Mouse (Mus musculus) neural tube, embryonic 14.5 days (tissue): ENCODE data around the gene Pfkfb3. TPM values are rescaled to one million over a fixed set of nuclear protein-coding genes. Genes with fewer than 3 reads are reported as not detected.

Source experiments
- ATAC-seq: fragments of 200-750 bp; cut with Nextera tagmentation; 2 replicates; pipeline ENCODE4 v1.8.0; 2017; ENCODE audit warnings: low read depth, mild to moderate bottlenecking, moderate TSS enrichment, moderate library complexity
- H3K27ac ChIP-seq: fragments of 300-500 bp; sonication (generic); 2 replicates; pipeline ENCODE4 v1.5.1; 2014; ENCODE audit warnings: low read depth, mild to moderate bottlenecking, control low read depth, low read length, moderate library complexity, mixed read lengths
- H3K27me3 ChIP-seq: fragments of 300-500 bp; sonication (generic); 2 replicates; pipeline ENCODE4 v1.6.1; 2014; ENCODE audit warnings: low read length; ENCODE audit not compliant: control insufficient read depth, insufficient read depth
- H3K36me3 ChIP-seq: fragments of 300-500 bp; sonication (generic); 2 replicates; pipeline ENCODE4 v1.6.1; 2014; ENCODE audit warnings: low read length, mixed read lengths; ENCODE audit not compliant: control insufficient read depth, insufficient read depth
- H3K4me1 ChIP-seq: fragments of 300-500 bp; sonication (generic); 2 replicates; pipeline ENCODE4 v1.6.1; 2014; ENCODE audit warnings: low read length; ENCODE audit not compliant: control insufficient read depth, insufficient read depth
- H3K4me2 ChIP-seq: fragments of 300-500 bp; sonication (generic); 2 replicates; pipeline ENCODE4 v1.6.1; 2014; ENCODE audit warnings: mild to moderate bottlenecking, low read depth, low read length, control low read depth
- H3K4me3 ChIP-seq: fragments of 300-500 bp; sonication (generic); 2 replicates; pipeline ENCODE4 v1.5.1; 2014; ENCODE audit warnings: low read depth, low read length, control low read depth, mixed read lengths
- H3K9ac ChIP-seq: fragments of 300-500 bp; sonication (generic); replicated peaks from 2 replicates; pipeline ENCODE4 v1.6.1; 2014; ENCODE audit warnings: low read depth, mild to moderate bottlenecking, control low read depth, low read length, mixed read lengths
- H3K9me3 ChIP-seq: fragments of 300-500 bp; sonication (generic); 2 replicates; pipeline ENCODE4 v1.6.1; 2016; ENCODE audit warnings: low read length; ENCODE audit not compliant: control insufficient read depth
- WGBS: fragments of 180-500 bp; shearing (Covaris S2); extraction: QIAGEN DNeasy Blood & Tissue Kit; methylation state at CpG from one replicate; pipeline ENCODE4 v1.1.7; 2014; 5-methylcytosine and 5-hydroxymethylcytosine counted together
- polyA plus RNA-seq: library from polyadenylated mRNA; unstranded; fragments of >200 nt; fragmentation: Nextera tagmentation; extraction: Ambion mirVana; gene quantifications from 2 replicates; pipeline ENCODE4 v1.2.1, GENCODE M21; 2014

Gene Pfkfb3
- polyA plus RNA-seq, 1 experiment from 2014 or later: 38.0 TPM

GRCm38 (mm10) chr2:11441864-11442263, 112.0 kb downstream of the Pfkfb3 start:
- no peak overlapping the region for H3K9ac ChIP-seq
- no peak for ATAC-seq
- WGBS: 61% methylated on average over 4 of the region's 4 CpGs
- H3K4me2 ChIP-seq: no peak overlapping the region
- H3K27me3 ChIP-seq: no peaks in the 10 kb centered on the region
- H3K9me3 ChIP-seq: no peaks in the 10 kb centered on the region
- no peak overlapping the region for H3K4me3 ChIP-seq
- H3K4me1 ChIP-seq: no peaks in the 10 kb centered on the region
- H3K27ac ChIP-seq: no peak overlapping the region
- no peaks in the 10 kb centered on the region for H3K36me3 ChIP-seq

- H3K27ac ChIP-seq: no peak overlapping the region
- no peak overlapping the region for H3K4me3 ChIP-seq
- H3K4me2 ChIP-seq: no peak overlapping the region
- no peak overlapping the region for H3K9ac ChIP-seq
- no peaks in the 10 kb centered on the region for H3K36me3 ChIP-seq
- WGBS: 73% methylated on average over 12 of the region's 12 CpGs
- H3K9me3 ChIP-seq: no peaks in the 10 kb centered on the region
- ATAC-seq: no peak
- no peaks in the 10 kb centered on the region for H3K27me3 ChIP-seq
- H3K4me1 ChIP-seq: no peaks in the 10 kb centered on the region
Measured at GRCm38 (mm10) chr2:11438231-11438954, 115.5 kb downstream of the Pfkfb3 start.

- H3K4me2 ChIP-seq: no peak overlapping the region
- no peak for ATAC-seq
- WGBS: 95% methylated on average over 11 of the region's 11 CpGs
- no peak overlapping the region for H3K27ac ChIP-seq
- H3K4me3 ChIP-seq: no peak overlapping the region
- no peak overlapping the region for H3K9ac ChIP-seq
- H3K27me3 ChIP-seq: no peaks in the 10 kb centered on the region
- H3K4me1 ChIP-seq: no peaks in the 10 kb centered on the region
- H3K9me3 ChIP-seq: no peaks in the 10 kb centered on the region
- H3K36me3 ChIP-seq: no peaks in the 10 kb centered on the region
Measured at GRCm38 (mm10) chr2:11436353-11436752, 117.5 kb downstream of the Pfkfb3 start.

GRCm38 (mm10) chr2:11433353-11433752, 120.5 kb downstream of the Pfkfb3 start:
- Histone ChIP-seq H3K4me3 (no peak overlapping the region), H3K9me3 (no peaks in the 10 kb centered on the region), H3K9ac (no peak overlapping the region), H3K4me1 (no peaks in the 10 kb centered on the region), H3K27ac (no peak overlapping the region), H3K36me3 (no peaks in the 10 kb centered on the region), H3K4me2 (no peak overlapping the region), H3K27me3 (no peaks in the 10 kb centered on the region)
- 86% methylated on average over 5 of the region's 5 CpGs for WGBS
- ATAC-seq: no peak

GRCm38 (mm10) chr2:11429538-11429937, 124.3 kb downstream of the Pfkfb3 start:
- WGBS: 45% methylated on average over 3 of the region's 3 CpGs
- Histone ChIP-seq H3K4me2 (no peak overlapping the region), H3K9ac (no peak overlapping the region), H3K9me3 (no peaks in the 10 kb centered on the region), H3K36me3 (no peaks in the 10 kb centered on the region), H3K27ac (no peak overlapping the region), H3K27me3 (no peaks in the 10 kb centered on the region), H3K4me1 (no peaks in the 10 kb centered on the region), H3K4me3 (no peak overlapping the region)
- ATAC-seq: peak; percentile 70; the same call in 1 of the 2 replicates

- 96% methylated on average over 4 of the region's 4 CpGs for WGBS
- H3K27ac ChIP-seq: no peak overlapping the region
- H3K4me1 ChIP-seq: no peaks in the 10 kb centered on the region
- no peaks in the 10 kb centered on the region for H3K27me3 ChIP-seq
- no peaks in the 10 kb centered on the region for H3K36me3 ChIP-seq
- no peak overlapping the region for H3K4me3 ChIP-seq
- H3K9ac ChIP-seq: no peak overlapping the region
- H3K9me3 ChIP-seq: no peaks in the 10 kb centered on the region
- no peak overlapping the region for H3K4me2 ChIP-seq
- ATAC-seq: no peak
Measured at GRCm38 (mm10) chr2:11428621-11429020, 125.3 kb downstream of the Pfkfb3 start.

- Histone ChIP-seq H3K9me3 (no peaks in the 10 kb centered on the region), H3K36me3 (no peaks in the 10 kb centered on the region), H3K9ac (no peak overlapping the region), H3K4me2 (no peak overlapping the region), H3K27me3 (no peaks in the 10 kb centered on the region), H3K4me3 (no peak overlapping the region), H3K27ac (no peak overlapping the region), H3K4me1 (no peaks in the 10 kb centered on the region)
- ATAC-seq: no peak
- 90% methylated on average over 6 of the region's 6 CpGs for WGBS
Measured at GRCm38 (mm10) chr2:11427596-11427995, 126.3 kb downstream of the Pfkfb3 start.

GRCm38 (mm10) chr2:11426379-11426778, 127.5 kb downstream of the Pfkfb3 start:
- WGBS: 65% methylated on average over 3 of the region's 3 CpGs
- H3K9ac ChIP-seq: no peak overlapping the region

GRCm38 (mm10) chr2:11425421-11426131, 128.3 kb downstream of the Pfkfb3 start:
- 37% methylated on average over 5 of the region's 5 CpGs for WGBS
- Histone ChIP-seq H3K27me3 (no peaks in the 10 kb centered on the region), H3K4me1 (no peaks in the 10 kb centered on the region), H3K9me3 (no peaks in the 10 kb centered on the region), H3K27ac (no peak overlapping the region), H3K9ac (no peak overlapping the region), H3K4me3 (no peak overlapping the region), H3K4me2 (no peak overlapping the region), H3K36me3 (no peaks in the 10 kb centered on the region)
- no peak for ATAC-seq

More at GRCm38 (mm10) chr2:11426379-11426778, 127.5 kb downstream of the Pfkfb3 start:
- H3K27ac ChIP-seq: no peak overlapping the region
- no peaks in the 10 kb centered on the region for H3K4me1 ChIP-seq
- H3K36me3 ChIP-seq: no peaks in the 10 kb centered on the region
- H3K4me3 ChIP-seq: no peak overlapping the region
- H3K4me2 ChIP-seq: no peak overlapping the region
- no peak for ATAC-seq
- no peaks in the 10 kb centered on the region for H3K9me3 ChIP-seq
- H3K27me3 ChIP-seq: no peaks in the 10 kb centered on the region
